Mouse (Mus musculus) myocyte (in vitro differentiated cells): ENCODE measurements at regions not wholly inside any gene's neighbourhood (a gene's known extent, or its start where the extent isn't known, plus 50 kb on each side); places are given as distances from the start of the nearest gene placed in this dataset.

Source experiments
- CEBPB ChIP-seq: IDR thresholded peaks from 2 replicates; pipeline ENCODE4 v1.6.1; 2011; ENCODE audit warnings: mild to moderate bottlenecking, moderate library complexity; ENCODE audit not compliant: poor library complexity, insufficient read depth, severe bottlenecking
- MAX ChIP-seq: IDR thresholded peaks from one replicate; pipeline ENCODE4 v1.6.1; 2011; ENCODE audit warnings: low read depth, mild to moderate bottlenecking, control low read depth
- POLR2A ChIP-seq: IDR thresholded peaks from one replicate; pipeline ENCODE4 v1.6.1; 2011; ENCODE audit warnings: low read depth, mild to moderate bottlenecking, control low read depth, moderate library complexity; ENCODE audit not compliant: insufficient read length

GRCm38 (mm10) chr7:70290277-70290676 lies 76.3 kb downstream of the Nr2f2 start:
- TF ChIP-seq CEBPB (no peak), POLR2A (no peak), MAX (no peak)
